Mouse (Mus musculus) lung, embryonic 16.5 days (tissue): ENCODE measurements around the gene Mapk12. TPM values are rescaled to one million over a fixed set of nuclear protein-coding genes. Genes with fewer than 3 reads are reported as not detected.

ENCODE experiments used
- microRNA-seq: library from miRNA; unstranded; fragments of <30 nt; microRNA quantifications from one replicate; pipeline ENCODE4, GENCODE M21; 2016
- polyA plus RNA-seq: library from polyadenylated mRNA; unstranded; fragments of >200 nt; fragmentation: Nextera tagmentation; extraction: Ambion mirVana; gene quantifications from 2 replicates; pipeline ENCODE4 v1.2.1, GENCODE M21; 2015

Mapk12 gene
- polyA plus RNA-seq, 1 experiment from 2014 or later = 12.2 TPM

Small RNA genes lying within 50 kb of the gene (microRNA-seq; reads per million reads assigned to microRNA genes)
- gene Mir6958 (not detected), gene Mir7118 (not detected)

Other genes with a start within 250 kb of the Mapk12 start
- not detected in 2 replicates for gene Ttll8, start 186.3 kb downstream of the Mapk12 start, polyA plus RNA-seq
- gene Mlc1, start 161.7 kb downstream of the Mapk12 start, polyA plus RNA-seq = 1.1 and 2.4 TPM in 2 replicates
- gene Mov10l1, start 157.8 kb downstream of the Mapk12 start, polyA plus RNA-seq = 1.1 and 1.2 TPM in 2 replicates
- 0.21 and 0.24 TPM in 2 replicates for gene Panx2, start 81.0 kb downstream of the Mapk12 start, polyA plus RNA-seq
- 48.9 and 50.2 TPM in 2 replicates for gene Trabd, start 65.6 kb downstream of the Mapk12 start, polyA plus RNA-seq
- 16.0 and 16.4 TPM in 2 replicates for gene Selenoo, start 51.6 kb downstream of the Mapk12 start, polyA plus RNA-seq
- gene Tubgcp6, start 17.6 kb downstream of the Mapk12 start, polyA plus RNA-seq = 15.5 and 15.7 TPM in 2 replicates
- 22.0 and 23.4 TPM in 2 replicates for gene Hdac10, start 12.0 kb downstream of the Mapk12 start, polyA plus RNA-seq
- 9.6 and 10.3 TPM in 2 replicates for gene Mapk11, start 8.9 kb upstream of the Mapk12 start, polyA plus RNA-seq
- 134 and 139 TPM in 2 replicates for gene Plxnb2, start 40.1 kb upstream of the Mapk12 start, polyA plus RNA-seq
- gene Dennd6b, start 55.8 kb upstream of the Mapk12 start, polyA plus RNA-seq = 12.2 and 12.5 TPM in 2 replicates
- gene Ppp6r2, start 70.8 kb upstream of the Mapk12 start, polyA plus RNA-seq = 25.7 and 26.4 TPM in 2 replicates
- 42.2 and 50.5 TPM in 2 replicates for gene Sbf1, start 174.6 kb upstream of the Mapk12 start, polyA plus RNA-seq
- 0.64 and 1.0 TPM in 2 replicates for gene Adm2, start 182.0 kb upstream of the Mapk12 start, polyA plus RNA-seq
- gene Miox, start 193.7 kb upstream of the Mapk12 start, polyA plus RNA-seq = not detected in 2 replicates
- 79.0 and 83.6 TPM in 2 replicates for gene Lmf2, start 215.0 kb upstream of the Mapk12 start, polyA plus RNA-seq
- gene Ncaph2, start 215.0 kb upstream of the Mapk12 start, polyA plus RNA-seq = 158 and 172 TPM in 2 replicates
- 3.4 and 7.7 TPM in 2 replicates for gene Sco2, start 233.1 kb upstream of the Mapk12 start, polyA plus RNA-seq
- gene Tymp, start 236.3 kb upstream of the Mapk12 start, polyA plus RNA-seq = 1.5 and 1.6 TPM in 2 replicates
- 9.6 and 16.1 TPM in 2 replicates for gene Odf3b, start 238.6 kb upstream of the Mapk12 start, polyA plus RNA-seq
- gene Klhdc7b, start 244.2 kb upstream of the Mapk12 start, polyA plus RNA-seq = 0.04 TPM in 1 of 2 replicates, not detected in the other